Mouse (Mus musculus): ENCODE measurements around the gene Gm19684. TPM values are rescaled to one million over a fixed set of nuclear protein-coding genes. Genes with fewer than 3 reads are reported as not detected.
"Not testable (repeated sequence)": the region's sequence is repeated elsewhere in the genome, so short reads cannot be mapped to it uniquely, and the experiment has no call there.

Gene Gm19684
- polyA plus RNA-seq, 1 experiment from 2014 or later = not detected

- not testable (repeated sequence) for H3K27ac ChIP-seq; H3K4me1 ChIP-seq; H3K36me3 ChIP-seq; H3K9me3 ChIP-seq (replicated peaks)
- peak; percentile 44; the same call in 1 of the 2 replicates for ATAC-seq (ENCODE audit: low FRiP score)
- H3K9ac ChIP-seq = peak overlapping the region; percentile 43; the same call in 1 of the 2 replicates
- peak overlapping the region; percentile 35 for H3K4me3 ChIP-seq
- under 1% methylated on average over 57 of the region's 57 CpGs for WGBS
- peaks cover 26% of the 10 kb centered on the region for H3K27me3 ChIP-seq
- H3K4me2 ChIP-seq (replicated peaks) = peak overlapping the region; percentile 76
Observed at GRCm38 (mm10) chr17:36110641-36111509, 10.6 kb upstream of the Gm19684 start.

- peaks cover 26% of the 10 kb centered on the region for H3K27me3 ChIP-seq
- peak overlapping the region; percentile 35 for H3K4me3 ChIP-seq
- not testable (repeated sequence) for H3K27ac ChIP-seq; H3K36me3 ChIP-seq; H3K4me1 ChIP-seq; H3K9me3 ChIP-seq (replicated peaks); ATAC-seq (ENCODE audit: low FRiP score)
- peak overlapping the region; percentile 43; the same call in 1 of the 2 replicates for H3K9ac ChIP-seq
- 2% methylated on average over 10 of the region's 10 CpGs for WGBS
- H3K4me2 ChIP-seq (replicated peaks) = peak overlapping the region; percentile 76
Observed at GRCm38 (mm10) chr17:36111510-36111868, 10.0 kb upstream of the Gm19684 start.

GRCm38 (mm10) chr17:36113979-36114593 is 7.4 kb upstream of the Gm19684 start:
- not testable (repeated sequence) for H3K36me3 ChIP-seq; ATAC-seq (ENCODE audit: low FRiP score); H3K9ac ChIP-seq; H3K27ac ChIP-seq; H3K9me3 ChIP-seq (replicated peaks); H3K4me2 ChIP-seq (replicated peaks); H3K4me3 ChIP-seq; H3K4me1 ChIP-seq
- WGBS = 18% methylated on average over 6 of the region's 6 CpGs
- peaks cover 29% of the 10 kb centered on the region for H3K27me3 ChIP-seq

DNA sequence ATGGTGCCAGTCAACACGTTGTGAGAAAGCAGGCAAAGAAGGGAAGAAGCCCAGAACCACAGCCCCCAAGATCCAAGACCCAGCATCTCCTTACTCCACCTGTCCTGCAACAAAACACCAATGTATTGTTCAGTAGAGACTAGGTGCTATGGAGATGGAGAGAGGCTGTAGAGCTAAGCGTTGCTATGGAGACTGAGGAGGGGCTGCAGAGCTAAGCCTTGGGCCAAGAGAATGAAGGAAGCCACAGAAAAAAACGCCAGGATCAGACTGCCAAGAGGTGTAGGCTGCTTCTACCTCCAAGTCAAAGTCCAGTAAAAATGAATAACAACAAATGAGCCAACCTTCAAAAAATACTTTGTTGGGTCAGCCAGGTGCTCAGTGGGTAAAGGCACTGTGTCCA is 4.9 kb upstream of the Gm19684 start:
- not testable (repeated sequence) for H3K9ac ChIP-seq; H3K4me1 ChIP-seq; H3K4me2 ChIP-seq (replicated peaks); H3K27ac ChIP-seq; ATAC-seq (ENCODE audit: low FRiP score); H3K36me3 ChIP-seq; H3K9me3 ChIP-seq (replicated peaks); H3K4me3 ChIP-seq
- H3K27me3 ChIP-seq = peaks cover 38% of the 10 kb centered on the region
- WGBS = 22% methylated on average over 3 of the region's 3 CpGs

- H3K4me2 ChIP-seq (replicated peaks); H3K9ac ChIP-seq; H3K36me3 ChIP-seq; H3K4me3 ChIP-seq; H3K4me1 ChIP-seq; H3K27ac ChIP-seq; ATAC-seq (ENCODE audit: low FRiP score); H3K9me3 ChIP-seq (replicated peaks): not testable (repeated sequence)
- WGBS = 22% methylated on average over 18 of the region's 18 CpGs
- H3K27me3 ChIP-seq = peaks cover 41% of the 10 kb centered on the region
Observed at GRCm38 (mm10) chr17:36120839-36121238, 639 bp upstream of the Gm19684 start.

- not testable (repeated sequence) for H3K9me3 ChIP-seq (replicated peaks); H3K4me1 ChIP-seq; H3K4me2 ChIP-seq (replicated peaks); H3K9ac ChIP-seq; ATAC-seq (ENCODE audit: low FRiP score); H3K36me3 ChIP-seq; H3K4me3 ChIP-seq; H3K27ac ChIP-seq
- peaks cover 39% of the 10 kb centered on the region for H3K27me3 ChIP-seq
- 67% methylated on average over 3 of the region's 3 CpGs for WGBS
Observed at GRCm38 (mm10) chr17:36124111-36124510, 2.6 kb downstream of the Gm19684 start.

- not testable (repeated sequence) for H3K4me2 ChIP-seq (replicated peaks); ATAC-seq (ENCODE audit: low FRiP score); H3K9ac ChIP-seq; H3K27ac ChIP-seq; H3K9me3 ChIP-seq (replicated peaks); H3K4me1 ChIP-seq; H3K4me3 ChIP-seq; H3K36me3 ChIP-seq
- peaks cover 23% of the 10 kb centered on the region for H3K27me3 ChIP-seq
- 63% methylated on average over 12 of the region's 13 CpGs for WGBS
Observed at GRCm38 (mm10) chr17:36128525-36128924, 7.0 kb downstream of the Gm19684 start.

GRCm38 (mm10) chr17:36128968-36129817 is 7.7 kb downstream of the Gm19684 start, which contains the start of gene Gm7030:
Gene Gm7030 (minus strand): TSS chr17:36129425.
- not testable (repeated sequence) for ATAC-seq (ENCODE audit: low FRiP score); H3K4me1 ChIP-seq; H3K4me3 ChIP-seq; H3K27ac ChIP-seq; H3K9ac ChIP-seq; H3K36me3 ChIP-seq; H3K9me3 ChIP-seq (replicated peaks); H3K4me2 ChIP-seq (replicated peaks)
- 31% methylated on average over 28 of the region's 28 CpGs for WGBS
- peaks cover 27% of the 10 kb centered on the region for H3K27me3 ChIP-seq

DNA sequence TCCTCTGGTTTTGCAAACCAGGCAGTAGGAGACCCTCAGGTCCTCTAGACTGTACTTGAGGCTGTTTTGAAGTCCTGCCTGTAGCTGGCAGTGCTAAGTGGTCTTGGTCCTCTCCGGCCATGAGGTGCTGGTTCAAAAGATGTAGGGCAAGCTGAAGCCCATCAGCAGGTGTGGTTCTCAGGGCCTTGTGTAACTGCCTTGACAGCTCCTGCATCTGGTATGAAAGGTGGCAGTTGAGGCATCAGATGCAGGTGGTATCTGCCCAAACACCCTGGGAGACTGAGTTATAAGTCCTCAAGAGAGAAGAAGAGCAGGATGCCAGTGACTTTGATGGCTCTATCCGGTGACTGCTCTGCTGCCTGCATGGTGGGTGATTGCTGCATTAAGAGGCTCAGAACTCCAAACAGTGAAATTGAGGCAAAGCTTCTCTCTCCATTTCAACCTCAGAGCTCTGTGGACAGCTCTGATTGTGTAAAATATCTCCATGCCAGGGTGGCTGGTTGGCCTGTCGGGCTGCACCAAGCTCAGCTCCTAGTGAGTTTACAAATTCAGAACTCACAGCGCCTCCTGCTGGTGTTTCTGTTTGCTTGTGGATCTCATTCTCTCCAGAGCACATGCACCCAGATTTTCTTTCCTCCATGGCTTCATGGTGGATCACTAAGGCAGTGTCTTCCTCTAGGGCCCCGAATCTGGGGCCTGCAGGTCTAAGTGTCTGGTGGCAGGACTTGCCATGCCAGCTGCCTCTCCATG is 10.2 kb downstream of the Gm19684 start:
- no peak overlapping the region for H3K9ac ChIP-seq
- H3K4me2 ChIP-seq (replicated peaks) = no peak overlapping the region
- no peaks in the 10 kb centered on the region for H3K4me1 ChIP-seq
- H3K27ac ChIP-seq = no peak overlapping the region
- H3K4me3 ChIP-seq = no peak overlapping the region
- no peaks in the 10 kb centered on the region for H3K36me3 ChIP-seq
- H3K9me3 ChIP-seq (replicated peaks) = no peaks in the 10 kb centered on the region
- no peak for ATAC-seq (ENCODE audit: low FRiP score)
- H3K27me3 ChIP-seq = peaks cover 28% of the 10 kb centered on the region
- WGBS = 82% methylated on average over 5 of the region's 5 CpGs

DNA sequence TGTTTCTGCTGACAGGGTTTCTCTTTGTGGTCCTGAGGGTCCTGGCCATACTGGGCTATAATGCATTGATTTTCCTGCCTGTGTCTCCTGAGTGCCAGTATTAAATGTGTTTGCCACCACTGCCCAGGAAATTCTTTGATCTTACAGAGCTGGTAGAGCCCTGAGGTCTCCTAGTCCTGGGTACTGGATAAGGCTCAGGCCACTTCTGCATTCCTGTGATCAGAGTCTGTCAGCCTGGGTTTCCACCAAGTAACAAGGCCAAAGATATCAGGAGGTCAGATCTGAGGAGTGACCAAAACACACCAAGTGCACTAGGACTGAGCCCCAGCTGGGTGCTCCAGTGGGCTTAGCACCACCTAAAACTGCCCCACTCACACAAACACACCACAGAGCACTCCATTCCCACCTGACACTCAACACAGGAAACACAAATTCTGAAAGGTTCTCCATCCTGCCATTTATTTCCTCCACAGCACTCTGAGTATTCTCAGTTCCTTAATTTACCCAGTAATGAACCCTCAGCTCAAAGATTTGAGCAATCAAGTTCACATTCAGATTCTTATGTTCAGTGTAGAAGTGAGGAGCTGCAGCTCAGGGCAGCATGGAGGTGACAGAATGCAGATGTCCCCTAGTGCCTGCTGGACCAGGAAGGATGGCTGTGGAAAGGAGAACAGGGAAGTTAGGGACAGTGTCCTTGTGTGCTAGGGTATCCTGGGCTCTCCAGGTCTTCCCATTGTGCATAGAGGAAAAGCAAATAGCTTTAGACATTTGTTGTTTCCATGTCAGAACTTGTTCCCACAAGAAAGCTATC is 14.1 kb downstream of the Gm19684 start:
- not testable (repeated sequence) for H3K4me1 ChIP-seq; H3K36me3 ChIP-seq; H3K4me2 ChIP-seq (replicated peaks); H3K27ac ChIP-seq; H3K9me3 ChIP-seq (replicated peaks); ATAC-seq (ENCODE audit: low FRiP score); H3K9ac ChIP-seq; H3K4me3 ChIP-seq
- peaks cover 27% of the 10 kb centered on the region for H3K27me3 ChIP-seq

- not testable (repeated sequence) for H3K9ac ChIP-seq; H3K27ac ChIP-seq; H3K9me3 ChIP-seq (replicated peaks); H3K36me3 ChIP-seq; H3K4me3 ChIP-seq; H3K4me2 ChIP-seq (replicated peaks); ATAC-seq (ENCODE audit: low FRiP score); H3K4me1 ChIP-seq
- peaks cover 28% of the 10 kb centered on the region for H3K27me3 ChIP-seq
- 80% methylated on average over 1 of the region's 1 CpGs for WGBS
Observed at GRCm38 (mm10) chr17:36136299-36136848, 14.9 kb downstream of the Gm19684 start.

Data from hindbrain, embryonic 12.5 days (tissue).